Mouse (Mus musculus) neural tube, embryonic 10.5 days (tissue): ENCODE data around the gene Cd19.
"Not testable (repeated sequence)": the region's sequence is repeated elsewhere in the genome, so short reads cannot be mapped to it uniquely, and the experiment has no call there.

Source experiments
- DNase-seq: peaks from one replicate; pipeline ENCODE4 v3.0.0-alpha.2; 2017; ENCODE audit warnings: low spot score; ENCODE audit errors: extremely low spot score

Gene Cd19

GRCm38 (mm10) chr7:126435801-126436200 is 21.1 kb upstream of the Cd19 start:
- DNase-seq, result no peak

- no peak for DNase-seq
These were observed 20.0 kb upstream of the Cd19 start for GRCm38 (mm10) chr7:126434726-126435125.

GRCm38 (mm10) chr7:126430167-126430566 is 15.5 kb upstream of the Cd19 start:
- no peak for DNase-seq

- no peak for DNase-seq
These were observed 14.8 kb upstream of the Cd19 start for GRCm38 (mm10) chr7:126429503-126429898.

GRCm38 (mm10) chr7:126428631-126429502 is 14.2 kb upstream of the Cd19 start, which contains the start of gene Rabep2:
Gene Rabep2 (plus strand): TSS chr7:126428759.
- peak; percentile 100 for DNase-seq

- no peak for DNase-seq
These were observed 13.5 kb upstream of the Cd19 start for GRCm38 (mm10) chr7:126428154-126428553.

- peak; percentile 16 for DNase-seq
These were observed 12.7 kb upstream of the Cd19 start for GRCm38 (mm10) chr7:126427323-126427860.

- no peak for DNase-seq
These were observed 9.5 kb upstream of the Cd19 start for GRCm38 (mm10) chr7:126424161-126424560.

GRCm38 (mm10) chr7:126421756-126422155 is 7.1 kb upstream of the Cd19 start:
- DNase-seq, result no peak

GRCm38 (mm10) chr7:126418496-126418895 is 3.8 kb upstream of the Cd19 start:
- DNase-seq, result no peak

- no peak for DNase-seq
These were observed 2.9 kb upstream of the Cd19 start for GRCm38 (mm10) chr7:126417606-126418005.

GRCm38 (mm10) chr7:126417045-126417444 is 2.4 kb upstream of the Cd19 start:
- no peak for DNase-seq

- DNase-seq, result no peak
These were observed 1.9 kb upstream of the Cd19 start for GRCm38 (mm10) chr7:126416615-126417014.

GRCm38 (mm10) chr7:126411061-126411460 is 3.6 kb downstream of the Cd19 start:
- DNase-seq, result no peak

GRCm38 (mm10) chr7:126408686-126409085 is 6.0 kb downstream of the Cd19 start:
- no peak for DNase-seq

- DNase-seq, result not testable (repeated sequence)
These were observed 12.2 kb downstream of the Cd19 start for GRCm38 (mm10) chr7:126402518-126402917.

- DNase-seq, result peak; percentile 83
These were observed 15.1 kb downstream of the Cd19 start for GRCm38 (mm10) chr7:126399548-126399947.

GRCm38 (mm10) chr7:126397822-126398221 is 16.9 kb downstream of the Cd19 start:
- DNase-seq, result no peak

GRCm38 (mm10) chr7:126397221-126397620 is 17.5 kb downstream of the Cd19 start:
- no peak for DNase-seq

GRCm38 (mm10) chr7:126396298-126397119 is 18.2 kb downstream of the Cd19 start, which contains the start of gene Nfatc2ip:
Gene Nfatc2ip (minus strand): TSS chr7:126396737.
- peak; percentile 89 for DNase-seq

GRCm38 (mm10) chr7:126392086-126392884 is 22.4 kb downstream of the Cd19 start:
- not testable (repeated sequence) for DNase-seq
